12 mouse cellular contexts compared by ENCODE assay signal in genomic region chr7:130649257-130649656, GRCm38 (mm10).
DNase-seq lines count a peak whose midpoint lies in the region; ATAC-seq and TF ChIP-seq lines count a peak whose summit lies in the region.
"Had no signal": no experiment of that assay in that cellular context is flagged by ENCODE, and none has a peak within 500 bp of the region (broad histone marks: within the 10 kb centered on the region; RNA-seq: fewer than 3 reads in every experiment).

No protein-coding gene starts in this region.

- no peak for ATAC-seq in embryonic facial prominence, embryonic 12.5 days (ENCODE audit: insufficient number of reproducible peaks, insufficient read depth, low FRiP score, low TSS enrichment)
- ATAC-seq in intestine, postnatal 0 days = no peak
- no peak for ATAC-seq in midbrain, postnatal 0 days (ENCODE audit: low FRiP score)

- WGBS in embryonic facial prominence, embryonic 12.5 days = 17% methylated on average over 7 of the region's 7 CpGs
- 22% methylated on average over 7 of the region's 7 CpGs for WGBS in intestine, postnatal 0 days
- WGBS in midbrain, postnatal 0 days = 36% methylated on average over 7 of the region's 7 CpGs

- peak overlapping the region; percentile 9; the same call in 1 of the 2 replicates for H3K4me2 ChIP-seq in embryonic facial prominence, embryonic 12.5 days (replicated peaks)
- H3K4me2 ChIP-seq in intestine, postnatal 0 days (replicated peaks; ENCODE audit: low read depth) = peak overlapping the region; percentile 27; the same call in 1 of the 2 replicates
- no peak overlapping the region for H3K4me2 ChIP-seq in midbrain, postnatal 0 days (ENCODE audit: low read depth, low read length, poor library complexity, severe bottlenecking)
- H3K4me2 ChIP-seq: embryonic facial prominence, embryonic 15.5 days; limb, embryonic 13.5 days had no signal

- intact Hi-C loops in gastrocnemius, adult 2 months (cut with DNase I) = no loop called here
- intact Hi-C loops in gastrocnemius, postnatal 14 days (cut with DNase I; ENCODE audit: low total_unique reads) = no loop called here

- no peaks in the 10 kb centered on the region for H3K36me3 ChIP-seq in E14TG2a.4 (ENCODE audit: insufficient read depth, low read length)
- H3K36me3 ChIP-seq in embryonic facial prominence, embryonic 12.5 days = no peaks in the 10 kb centered on the region
- H3K36me3 ChIP-seq in intestine, postnatal 0 days (ENCODE audit: control insufficient read depth, insufficient read depth) = no peaks in the 10 kb centered on the region; the same call in 1 of the 2 replicates
- H3K36me3 ChIP-seq in midbrain, postnatal 0 days (ENCODE audit: insufficient read depth, low read length) = no peaks in the 10 kb centered on the region
- H3K36me3 ChIP-seq: embryonic facial prominence, embryonic 15.5 days; limb, embryonic 13.5 days had no signal

- H3K4me3 ChIP-seq in gastrocnemius, adult 2 months = peak overlapping the region; percentile 79; the same call in 1 of the 2 replicates
- H3K4me3 ChIP-seq in E14TG2a.4 (replicated peaks; ENCODE audit: low read length) = peak overlapping the region; percentile 39
- H3K4me3 ChIP-seq in embryonic facial prominence, embryonic 12.5 days = no peak overlapping the region
- H3K4me3 ChIP-seq in intestine, postnatal 0 days (ENCODE audit: low read depth, low read length) = no peak overlapping the region
- H3K4me3 ChIP-seq in midbrain, postnatal 0 days (ENCODE audit: low read depth, low read length) = no peak overlapping the region
- H3K4me3 ChIP-seq: embryonic facial prominence, embryonic 15.5 days; limb, embryonic 13.5 days had no signal

- H3K9ac ChIP-seq in embryonic facial prominence, embryonic 12.5 days = no peak overlapping the region
- H3K9ac ChIP-seq in intestine, postnatal 0 days (ENCODE audit: low read depth, low read length) = no peak overlapping the region
- no peak overlapping the region for H3K9ac ChIP-seq in midbrain, postnatal 0 days (replicated peaks; ENCODE audit: low read length, poor library complexity, severe bottlenecking)
- H3K9ac ChIP-seq: embryonic facial prominence, embryonic 15.5 days; limb, embryonic 13.5 days had no signal

- H3K4me1 ChIP-seq in E14TG2a.4 (replicated peaks; ENCODE audit: low read depth, low read length) = peaks cover 86% of the 10 kb centered on the region
- peaks cover 24% of the 10 kb centered on the region for H3K4me1 ChIP-seq in embryonic facial prominence, embryonic 12.5 days
- peaks cover 16% of the 10 kb centered on the region; the same call in 1 of the 2 replicates for H3K4me1 ChIP-seq in intestine, postnatal 0 days (replicated peaks; ENCODE audit: control insufficient read depth, insufficient read depth, low read length)
- H3K4me1 ChIP-seq in midbrain, postnatal 0 days (ENCODE audit: insufficient read depth, low read length) = no peaks in the 10 kb centered on the region; the same call in 1 of the 2 replicates

- no peaks in the 10 kb centered on the region for H3K27me3 ChIP-seq in E14TG2a.4 (ENCODE audit: insufficient read depth, low read length)
- H3K27me3 ChIP-seq in embryonic facial prominence, embryonic 12.5 days = no peaks in the 10 kb centered on the region
- no peaks in the 10 kb centered on the region for H3K27me3 ChIP-seq in intestine, postnatal 0 days (replicated peaks; ENCODE audit: control insufficient read depth, insufficient read depth, low read length)
- H3K27me3 ChIP-seq in midbrain, postnatal 0 days (ENCODE audit: insufficient read depth, low read length) = peaks cover 7% of the 10 kb centered on the region
- H3K27me3 ChIP-seq: embryonic facial prominence, embryonic 15.5 days; limb, embryonic 13.5 days had no signal

- H3K27ac ChIP-seq in gastrocnemius, adult 2 months = peak overlapping the region; percentile 97
- H3K27ac ChIP-seq in embryonic facial prominence, embryonic 12.5 days = peak overlapping the region; percentile 41; the same call in 1 of the 2 replicates
- no peak overlapping the region for H3K27ac ChIP-seq in intestine, postnatal 0 days (ENCODE audit: low read depth, low read length)
- no peak overlapping the region for H3K27ac ChIP-seq in midbrain, postnatal 0 days (ENCODE audit: low read depth, low read length)
- H3K27ac ChIP-seq: embryonic facial prominence, embryonic 15.5 days; kidney, postnatal 0 days; limb, embryonic 13.5 days had no signal

- no peaks in the 10 kb centered on the region for H3K9me3 ChIP-seq in E14TG2a.4 (ENCODE audit: low read length)
- no peaks in the 10 kb centered on the region for H3K9me3 ChIP-seq in embryonic facial prominence, embryonic 12.5 days
- no peaks in the 10 kb centered on the region for H3K9me3 ChIP-seq in intestine, postnatal 0 days (ENCODE audit: control insufficient read depth)
- no peaks in the 10 kb centered on the region for H3K9me3 ChIP-seq in midbrain, postnatal 0 days (ENCODE audit: low read length)
- H3K9me3 ChIP-seq: embryonic facial prominence, embryonic 15.5 days; limb, embryonic 13.5 days had no signal

- DNase-seq in gastrocnemius, adult 2 months = peak; percentile 70
- DNase-seq in gastrocnemius, postnatal 14 days = no peak
- DNase-seq in thymus, adult 18-20 months = no peak
- DNase-seq in midbrain, postnatal 0 days (ENCODE audit: low spot score) = no peak
- DNase-seq in cerebellum, adult 11-12 months = no peak
- DNase-seq: cerebellum, adult 11 months had no signal

- TF ChIP-seq CTCF in gastrocnemius, adult 2 months (IDR thresholded peaks at IDR 0.05) = no peak
- no peak for TF ChIP-seq CTCF in E14TG2a.4 (conservative IDR thresholded peaks at IDR 0.05; ENCODE audit: low read length)
- TF ChIP-seq CTCF in intestine, postnatal 0 days (IDR thresholded peaks at IDR 0.05; ENCODE audit: low read depth) = no peak
- no peak for TF ChIP-seq CTCF in midbrain, postnatal 0 days (IDR thresholded peaks at IDR 0.05)

Comparison
In these comparisons a context has a peak if more than half of its experiments do, and no peak if none do; other contexts are left out.
1. H3K27ac ChIP-seq: peak in gastrocnemius, adult 2 months (single experiment) and embryonic facial prominence, embryonic 12.5 days (single experiment); none in intestine, postnatal 0 days (single experiment) and midbrain, postnatal 0 days (single experiment).
2. H3K4me3 ChIP-seq: peak in gastrocnemius, adult 2 months (single experiment) and E14TG2a.4 (single experiment); none in embryonic facial prominence, embryonic 12.5 days (single experiment), intestine, postnatal 0 days (single experiment) and midbrain, postnatal 0 days (single experiment).